Mouse (Mus musculus): ENCODE data around the gene Rnase2b. TPM values are rescaled to one million over a fixed set of nuclear protein-coding genes. Genes with fewer than 3 reads are reported as not detected.
"Not testable (repeated sequence)": the region's sequence is repeated elsewhere in the genome, so short reads cannot be mapped to it uniquely, and the experiment has no call there.

The Rnase2b gene
- total RNA-seq, 2 experiments from 2014 or later, result 0.51 TPM; not detected in 1

GRCm38 (mm10) chr14:51165435-51165834 is 3.4 kb downstream of the Rnase2b start:
- Histone ChIP-seq H3K4me3 (no peak overlapping the region), H3K27ac (no peak overlapping the region)
- DNase-seq (ENCODE audit: low spot score in 2 of 2), result no peak
- TF ChIP-seq CTCF (conservative IDR thresholded peaks at IDR 0.05), result no peak

- no peak for TF ChIP-seq CTCF (conservative IDR thresholded peaks at IDR 0.05)
These were observed 4.0 kb downstream of the Rnase2b start for GRCm38 (mm10) chr14:51166068-51166467.

GRCm38 (mm10) chr14:51172095-51172865 is 10.2 kb downstream of the Rnase2b start:
- TF ChIP-seq CTCF (conservative IDR thresholded peaks at IDR 0.05), result peak; percentile 78
- peak overlapping the region; percentile 68; the same call in 1 of the 2 replicates for H3K27ac ChIP-seq
- peak in 1 of 2 experiments; percentile 25 for DNase-seq (ENCODE audit: low spot score in 2 of 2)
- H3K4me3 ChIP-seq, result not testable (repeated sequence)

More at GRCm38 (mm10) chr14:51166068-51166467, 4.0 kb downstream of the Rnase2b start:
- no peak for DNase-seq (ENCODE audit: low spot score in 2 of 2)
- Histone ChIP-seq H3K27ac (no peak overlapping the region), H3K4me3 (no peak overlapping the region)

GRCm38 (mm10) chr14:51172947-51173346 is 10.9 kb downstream of the Rnase2b start:
- H3K27ac ChIP-seq, result peak overlapping the region; percentile 68
- DNase-seq (ENCODE audit: low spot score in 2 of 2), result peak; percentile 24 to 53
- not testable (repeated sequence) for H3K4me3 ChIP-seq

GRCm38 (mm10) chr14:51173843-51174242 is 11.8 kb downstream of the Rnase2b start:
- TF ChIP-seq CTCF (conservative IDR thresholded peaks at IDR 0.05), result no peak
- no peak for DNase-seq (ENCODE audit: low spot score in 2 of 2)
- no peak overlapping the region for H3K4me3 ChIP-seq
- H3K27ac ChIP-seq, result peak overlapping the region; percentile 68; the same call in 1 of the 2 replicates

- H3K27ac ChIP-seq; DNase-seq (ENCODE audit: low spot score in 2 of 2); H3K4me3 ChIP-seq: not testable (repeated sequence)
These were observed 19.0 kb downstream of the Rnase2b start for GRCm38 (mm10) chr14:51181051-51181450.

GRCm38 (mm10) chr14:51195681-51196080 is 33.6 kb downstream of the Rnase2b start:
- Histone ChIP-seq H3K27ac (no peak overlapping the region), H3K4me3 (no peak overlapping the region)
- DNase-seq (ENCODE audit: low spot score in 2 of 2), result no peak
- no peak for TF ChIP-seq CTCF (conservative IDR thresholded peaks at IDR 0.05)

GRCm38 (mm10) chr14:51199098-51200023 is 37.3 kb downstream of the Rnase2b start, which contains the start of gene Ang2:
Gene Ang2, minus strand, starts transcription at chr14:51199148.
- H3K4me3 ChIP-seq, result no peak within 1 kb of the TSS
- H3K27ac ChIP-seq, result peak within 1 kb of the TSS; percentile 80
- no peak for DNase-seq (ENCODE audit: low spot score in 2 of 2)
- no peak for TF ChIP-seq CTCF (conservative IDR thresholded peaks at IDR 0.05)

GRCm38 (mm10) chr14:51200054-51200453 is 38.0 kb downstream of the Rnase2b start:
- no peak for TF ChIP-seq CTCF (conservative IDR thresholded peaks at IDR 0.05)
- Histone ChIP-seq H3K27ac (peak overlapping the region; percentile 80), H3K4me3 (no peak overlapping the region)
- peak in 1 of 2 experiments; percentile 43 for DNase-seq (ENCODE audit: low spot score in 2 of 2)

GRCm38 (mm10) chr14:51200466-51200865 is 38.4 kb downstream of the Rnase2b start:
- DNase-seq (ENCODE audit: low spot score in 2 of 2), result no peak
- Histone ChIP-seq H3K4me3 (no peak overlapping the region), H3K27ac (peak overlapping the region; percentile 80)
- no peak for TF ChIP-seq CTCF (conservative IDR thresholded peaks at IDR 0.05)

GRCm38 (mm10) chr14:51203115-51203514 is 41.1 kb downstream of the Rnase2b start, which contains the start of gene Ear14:
Gene Ear14, plus strand, starts transcription at chr14:51203391.
- no peak for TF ChIP-seq CTCF (conservative IDR thresholded peaks at IDR 0.05)
- H3K4me3 ChIP-seq, result no peak within 1 kb of the TSS
- H3K27ac ChIP-seq, result peak within 1 kb of the TSS; percentile 49; the same call in 1 of the 2 replicates
- peak; percentile 16 to 53 for DNase-seq (ENCODE audit: low spot score in 2 of 2)

Other genes starting within 250 kb of the Rnase2b start
- 10 to 100 TPM; 35.0 to 36.0 TPM for gene Osgep, start 237.4 kb upstream of the Rnase2b start, total RNA-seq (2021)
- gene Apex1, start 237.3 kb upstream of the Rnase2b start, total RNA-seq (2021), result 10 to 100 TPM; 70.3 to 73.4 TPM
- gene Pip4p1, start 231.4 kb upstream of the Rnase2b start, total RNA-seq (2021), result 10 to 100 TPM; 92.9 to 95.6 TPM
- gene Pnp, start 231.2 kb upstream of the Rnase2b start, total RNA-seq (2021), result 10 to 100 TPM; 14.0 to 17.1 TPM
- 10 to 100 TPM in 1 of 2 experiments, 1 to 10 TPM in 1; 5.2 to 12.0 TPM for gene Gm49342, start 217.7 kb upstream of the Rnase2b start, total RNA-seq (2021)
- gene Pnp2, start 206.3 kb upstream of the Rnase2b start, total RNA-seq (2021), result 1 to 10 TPM in 1 of 2 experiments, under 1 TPM in 1; 0.83 to 1.1 TPM
- gene Rnase10, start 154.5 kb upstream of the Rnase2b start, total RNA-seq (2021), result not detected
- gene Rnase9, start 120.4 kb upstream of the Rnase2b start, total RNA-seq (2021), result not detected
- gene Rnase11, start 112.1 kb upstream of the Rnase2b start, total RNA-seq (2021), result not detected
- not detected for gene Rnase12, start 104.6 kb upstream of the Rnase2b start, total RNA-seq (2021)
- gene Olfr750, start 87.8 kb upstream of the Rnase2b start, total RNA-seq (2021), result not detected
- gene Rnase4, start 71.2 kb upstream of the Rnase2b start, total RNA-seq (2021), result 10 to 100 TPM; 15.0 to 18.0 TPM
- gene Ang, start 71.1 kb upstream of the Rnase2b start, total RNA-seq (2021), result 1 to 10 TPM; 3.5 to 4.8 TPM
- not detected for gene Eddm3b, start 47.8 kb upstream of the Rnase2b start, total RNA-seq (2021)
- not detected for gene Rnase6, start 38.4 kb upstream of the Rnase2b start, total RNA-seq (2021)
- gene Rnase1, start 15.5 kb upstream of the Rnase2b start, total RNA-seq (2021), result 1 to 10 TPM; 3.4 to 4.8 TPM
- not detected for gene Ang2, start 36.9 kb downstream of the Rnase2b start, total RNA-seq (2021)
- gene Ear14, start 41.1 kb downstream of the Rnase2b start, total RNA-seq (2021), result not detected
- not detected for gene Rnase2a, start 93.9 kb downstream of the Rnase2b start, total RNA-seq (2021)
- gene Gm7247, start 199.5 kb downstream of the Rnase2b start, total RNA-seq (2021), result not detected
- gene Vmn2r88, start 248.6 kb downstream of the Rnase2b start, total RNA-seq (2021), result not detected

Data from layer of hippocampus, adult 2 months (tissue).